Mouse (Mus musculus): Measurements from ENCODE around the gene Nt5c3b.

Nt5c3b gene

DNA sequence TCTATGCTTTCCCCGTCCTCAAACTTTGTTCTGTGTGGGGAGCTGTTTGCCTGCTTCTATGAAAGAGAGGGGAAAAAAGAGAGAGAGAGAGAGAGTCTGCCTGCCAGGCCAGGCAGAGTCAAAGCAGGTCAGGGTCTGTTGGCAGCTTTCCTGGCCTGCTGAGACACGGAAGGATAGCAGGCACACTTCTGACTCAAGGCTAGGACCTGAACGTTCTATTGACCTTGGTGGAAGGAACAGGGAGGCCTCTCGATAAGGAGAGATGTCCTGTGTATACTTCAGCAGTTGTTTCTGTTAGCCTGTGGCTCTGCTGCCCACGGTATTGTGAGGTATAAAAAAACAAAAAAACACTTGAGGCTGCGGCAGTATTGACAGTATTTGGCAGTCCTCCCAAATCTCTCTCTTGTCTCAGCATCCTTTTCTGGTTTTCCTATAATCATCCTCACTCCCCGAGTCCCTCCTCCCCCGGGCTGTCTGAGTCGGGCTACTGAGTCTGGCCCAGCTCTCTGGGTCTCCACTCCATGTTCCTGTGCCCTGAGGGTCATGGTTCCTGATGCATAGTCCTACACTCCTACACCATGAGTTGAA, 12.9 kb downstream of the Nt5c3b start:
- DNase-seq (ENCODE audit: low spot score) = no peak

- no peak for DNase-seq (ENCODE audit: low spot score)
Observed at GRCm38 (mm10) chr11:100426820-100427219, 14.8 kb downstream of the Nt5c3b start.

DNA sequence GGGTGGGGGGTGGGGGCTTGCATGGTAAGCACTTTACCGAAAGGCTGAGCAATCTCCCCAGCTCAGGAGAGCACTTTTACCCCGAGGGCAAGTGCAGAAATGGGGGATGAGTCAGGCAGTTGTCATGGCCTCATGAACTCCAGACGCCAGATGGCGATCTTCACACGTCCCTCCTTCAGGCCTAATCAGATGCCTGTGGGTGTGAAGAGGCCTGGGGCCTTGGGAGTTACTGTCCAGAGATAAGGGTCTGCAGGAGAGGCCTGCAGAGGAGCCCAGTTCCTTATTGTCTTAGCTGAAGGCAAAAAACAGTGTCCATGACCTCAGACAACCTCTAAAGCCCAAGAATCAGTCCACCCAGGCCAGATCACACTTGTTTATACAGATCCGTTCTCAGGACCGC, 15.8 kb downstream of the Nt5c3b start:
- DNase-seq (ENCODE audit: low spot score) = peak; percentile 92

GRCm38 (mm10) chr11:100423836-100424235, 17.8 kb downstream of the Nt5c3b start:
- DNase-seq (ENCODE audit: low spot score) = no peak

DNA sequence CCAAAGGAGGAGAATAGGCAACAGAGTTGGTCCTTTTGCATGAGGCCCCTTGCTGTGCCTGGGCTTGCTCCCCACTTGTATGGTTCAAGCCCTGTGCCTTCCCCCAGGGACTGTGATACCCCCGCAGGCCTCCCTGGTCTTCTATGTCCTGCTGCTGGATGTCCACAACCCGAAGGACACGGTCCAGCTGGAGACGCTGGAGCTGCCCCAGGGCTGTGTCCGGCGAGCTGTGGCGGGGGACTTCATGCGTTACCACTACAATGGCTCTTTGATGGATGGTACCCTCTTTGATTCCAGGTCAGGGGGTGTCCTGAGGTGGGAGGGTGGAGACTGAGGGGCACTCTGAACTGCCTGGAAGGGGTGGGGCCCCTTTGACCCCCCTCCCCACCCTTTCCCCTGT, 20.1 kb downstream of the Nt5c3b start:
- DNase-seq (ENCODE audit: low spot score) = no peak

GRCm38 (mm10) chr11:100414914-100415822, 26.4 kb downstream of the Nt5c3b start, which contains the start of gene Fkbp10:
TSS of gene Fkbp10 (plus strand) at chr11:100415697.
- DNase-seq (ENCODE audit: low spot score) = peak; percentile 58

- DNase-seq (ENCODE audit: low spot score) = peak; percentile 87
Observed at GRCm38 (mm10) chr11:100414021-100414913, 27.3 kb downstream of the Nt5c3b start, which contains the start of gene P3h4. TSS of gene P3h4 (minus strand) at chr11:100414836.

- no peak for DNase-seq (ENCODE audit: low spot score)
Observed at GRCm38 (mm10) chr11:100413541-100413940, 28.1 kb downstream of the Nt5c3b start.

DNA sequence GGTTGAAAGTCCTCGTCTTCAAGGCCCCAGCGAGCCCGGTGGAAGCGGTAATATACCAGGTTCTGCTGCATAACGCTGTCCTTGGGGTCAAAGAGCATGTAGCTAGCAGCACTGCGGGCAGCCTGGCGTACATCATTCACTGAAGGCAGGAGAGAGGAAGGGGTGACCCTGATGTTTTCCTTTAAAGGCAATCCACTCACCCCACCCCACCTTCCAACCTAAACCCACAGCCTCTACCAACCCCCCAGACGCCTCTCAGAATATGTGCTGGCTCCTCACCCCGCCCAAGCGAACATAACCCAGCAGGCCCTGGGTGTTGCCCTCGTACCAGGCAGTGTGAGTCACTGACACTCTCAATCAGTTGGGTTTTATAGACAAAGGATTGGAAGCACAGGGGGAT, 29.9 kb downstream of the Nt5c3b start:
- no peak for DNase-seq (ENCODE audit: low spot score)

DNA sequence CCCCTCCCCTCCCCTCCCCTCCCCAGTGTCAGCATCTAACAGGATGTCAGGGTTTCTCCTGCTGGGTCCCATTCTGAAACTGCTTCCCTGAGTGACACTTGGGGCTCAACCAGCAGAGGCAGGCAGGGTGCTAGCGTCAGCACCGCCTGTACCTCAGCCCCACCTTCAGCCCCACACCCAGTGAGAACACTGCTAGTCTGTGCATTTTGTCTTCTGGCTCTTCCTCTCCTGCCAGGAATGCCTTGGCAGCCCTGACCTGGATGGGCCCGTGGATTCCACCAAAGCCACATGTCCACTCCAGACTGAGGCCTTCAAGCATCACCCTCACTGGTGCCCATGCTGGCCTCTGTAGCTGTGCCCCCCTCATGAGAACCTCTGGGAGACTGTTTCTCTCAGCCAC, 31.9 kb downstream of the Nt5c3b start:
- no peak for DNase-seq (ENCODE audit: low spot score)

DNA sequence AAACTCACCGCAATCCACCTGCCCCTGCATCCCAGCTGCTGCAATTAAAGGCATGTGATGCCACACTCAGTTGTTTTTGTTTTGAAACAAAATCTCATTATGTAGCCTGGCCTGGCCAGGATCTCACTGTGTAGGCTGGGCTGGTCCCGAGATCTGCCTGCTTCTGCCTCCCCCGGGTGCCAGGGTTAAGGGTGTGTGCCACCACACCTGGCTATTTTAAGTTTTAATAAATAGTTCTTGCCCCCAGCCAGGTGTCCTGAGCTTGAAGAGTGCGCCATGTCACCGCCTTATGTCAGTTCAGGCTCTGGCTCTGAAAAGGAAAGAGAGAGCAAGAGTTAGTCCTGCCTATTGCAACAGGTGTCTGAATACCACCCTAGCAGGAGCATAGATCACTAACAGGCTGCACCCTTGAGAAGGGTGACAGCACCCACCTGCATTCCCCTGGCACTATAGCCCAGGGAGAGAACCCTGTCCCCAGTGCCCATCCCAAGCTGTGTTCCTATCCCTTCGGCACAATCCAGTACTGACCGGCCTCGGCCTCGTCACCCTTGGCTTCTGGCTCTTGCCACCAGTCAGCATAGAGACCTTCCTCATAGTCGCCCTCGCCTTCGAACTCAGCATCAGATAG, 32.7 kb downstream of the Nt5c3b start:
- no peak for DNase-seq (ENCODE audit: low spot score)

GRCm38 (mm10) chr11:100408076-100408834, 33.4 kb downstream of the Nt5c3b start:
- peak; percentile 82 for DNase-seq (ENCODE audit: low spot score)

DNA sequence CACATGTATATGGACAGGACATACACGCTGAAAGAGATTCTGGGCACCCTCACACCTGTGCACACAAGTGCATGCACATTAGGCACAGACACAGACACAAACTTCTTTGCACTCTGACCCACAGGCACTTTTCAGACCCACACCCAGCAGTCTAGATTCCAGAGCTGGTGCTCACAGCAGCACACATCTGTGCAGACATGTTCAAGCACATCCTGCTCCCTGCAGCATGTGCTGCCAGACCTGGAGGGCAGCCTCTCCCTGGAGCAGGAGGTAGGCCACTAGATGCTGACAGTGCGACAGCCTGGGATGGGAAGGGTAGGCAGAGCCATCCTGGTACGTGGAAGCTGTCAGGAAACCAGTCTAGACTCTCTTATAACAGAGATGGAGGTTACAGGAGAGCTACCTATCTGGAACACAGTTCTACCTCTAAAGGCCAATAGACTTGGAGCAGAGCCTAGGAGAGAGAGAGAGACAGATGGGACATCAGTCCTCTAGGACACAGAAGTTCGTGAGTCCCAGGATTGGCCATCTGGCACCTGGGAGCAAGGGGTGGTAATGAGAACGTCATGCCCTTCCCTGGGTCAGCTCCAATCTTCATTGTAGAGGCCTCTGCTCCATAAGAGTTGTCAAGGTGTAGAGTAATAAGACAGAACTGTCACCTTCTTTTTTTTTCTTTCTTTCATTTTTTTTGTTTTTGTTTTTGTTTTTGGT, 34.5 kb downstream of the Nt5c3b start:
- no peak for DNase-seq (ENCODE audit: low spot score)

DNA sequence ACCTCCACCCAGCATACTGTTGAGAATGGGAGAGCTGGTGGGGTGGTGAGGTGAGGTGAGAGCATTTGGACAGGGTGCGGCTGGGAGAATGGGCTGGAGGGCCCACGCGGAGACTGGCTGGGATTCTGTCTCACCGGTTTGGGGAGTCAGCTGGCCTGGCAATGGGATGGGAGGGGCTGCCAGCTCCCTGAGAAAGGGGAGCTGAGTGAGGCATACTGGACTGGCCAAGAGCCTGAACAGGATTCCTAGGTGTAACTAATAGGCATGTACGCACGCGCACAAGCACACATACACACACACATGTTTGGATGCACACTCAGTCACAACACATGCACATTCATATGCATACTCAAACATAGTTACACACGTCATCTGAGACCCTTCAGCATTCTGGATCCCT, 35.3 kb downstream of the Nt5c3b start:
- no peak for DNase-seq (ENCODE audit: low spot score)

- no peak for DNase-seq (ENCODE audit: low spot score)
Observed at GRCm38 (mm10) chr11:100404456-100405074, 37.0 kb downstream of the Nt5c3b start.

DNA sequence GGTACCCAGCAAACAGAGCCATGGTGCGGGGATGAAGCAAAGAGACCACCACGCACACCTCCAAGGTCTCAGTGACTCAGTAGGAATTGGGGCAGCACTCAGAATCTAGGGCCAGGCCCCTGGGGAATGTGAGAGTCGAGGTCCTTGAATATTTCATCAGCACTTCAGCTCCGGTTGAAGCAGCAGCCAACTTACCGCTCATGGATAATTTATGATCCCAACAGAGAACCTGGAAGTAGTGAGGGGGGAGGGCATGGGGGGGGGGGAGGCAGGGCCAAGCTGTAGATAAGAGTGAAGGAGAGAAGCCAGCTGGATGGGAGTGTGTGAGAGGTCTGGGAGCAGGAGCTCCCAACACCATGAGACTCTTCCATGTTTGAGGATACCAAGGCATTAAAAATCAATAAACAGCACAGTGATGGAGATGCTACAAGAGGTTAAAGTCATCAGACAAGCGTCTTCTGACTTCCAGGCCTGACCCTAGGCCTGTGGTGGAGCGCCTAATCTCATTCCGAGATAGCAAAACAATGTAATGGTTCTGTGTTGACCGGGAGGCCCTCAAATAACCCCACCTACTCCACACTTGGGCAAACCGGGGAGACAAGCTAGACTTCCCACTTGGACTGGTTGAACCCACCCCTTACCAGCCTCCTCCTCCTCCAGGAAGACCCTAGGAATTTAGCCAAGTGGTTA, 38.0 kb downstream of the Nt5c3b start:
- DNase-seq (ENCODE audit: low spot score) = peak; percentile 66

GRCm38 (mm10) chr11:100402682-100403081, 38.9 kb downstream of the Nt5c3b start:
- no peak for DNase-seq (ENCODE audit: low spot score)

DNA sequence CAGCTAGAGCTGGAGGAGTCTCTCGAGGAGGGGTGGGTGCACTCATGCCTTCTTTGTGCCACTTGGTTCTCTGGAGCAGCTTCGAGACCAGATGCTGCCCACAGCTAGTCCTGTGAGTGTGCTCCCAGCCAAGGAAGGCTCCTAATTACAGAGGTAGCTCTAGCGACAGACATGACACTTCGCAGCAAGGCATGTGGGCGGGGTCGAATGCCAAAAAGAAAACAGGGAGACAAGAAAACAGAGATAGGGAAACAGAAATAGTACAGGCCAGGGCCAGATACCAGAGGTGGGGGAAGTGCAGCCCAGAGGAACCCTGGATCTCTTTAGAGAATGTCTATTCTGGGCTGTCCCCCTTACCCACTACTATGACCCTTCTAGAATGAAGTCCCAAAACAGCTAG, 39.4 kb downstream of the Nt5c3b start:
- DNase-seq (ENCODE audit: low spot score) = no peak

- no peak for DNase-seq (ENCODE audit: low spot score)
Observed at GRCm38 (mm10) chr11:100400842-100401241, 40.8 kb downstream of the Nt5c3b start.
